Mouse (Mus musculus) B cell, adult 2 months (primary cell): ENCODE results near the gene Mical2.

ENCODE experiments used
- DNase-seq, 2 experiments: peaks; one replicate each; pipeline ENCODE4 v3.0.0; 2022

Gene Mical2

GRCm38 (mm10) chr7:112212921-112213721 is 12.5 kb upstream of the Mical2 start:
- no peak for DNase-seq

GRCm38 (mm10) chr7:112215871-112216270 is 9.8 kb upstream of the Mical2 start:
- DNase-seq, result no peak

- no peak for DNase-seq
Measured at GRCm38 (mm10) chr7:112216720-112217119, 8.9 kb upstream of the Mical2 start.

- DNase-seq, result no peak
Measured at GRCm38 (mm10) chr7:112217208-112217607, 8.4 kb upstream of the Mical2 start.

- DNase-seq, result no peak
Measured at GRCm38 (mm10) chr7:112222733-112223524, 2.7 kb upstream of the Mical2 start.

- no peak for DNase-seq
Measured at GRCm38 (mm10) chr7:112224854-112225253, 802 bp upstream of the Mical2 start.

GRCm38 (mm10) chr7:112226446-112227265 is 1.0 kb downstream of the Mical2 start:
- no peak for DNase-seq

- no peak for DNase-seq
Measured at GRCm38 (mm10) chr7:112227266-112227562, 1.6 kb downstream of the Mical2 start.

GRCm38 (mm10) chr7:112228827-112229498 is 3.3 kb downstream of the Mical2 start:
- no peak for DNase-seq

GRCm38 (mm10) chr7:112231731-112232130 is 6.1 kb downstream of the Mical2 start:
- DNase-seq, result no peak

GRCm38 (mm10) chr7:112233345-112234005 is 7.8 kb downstream of the Mical2 start:
- DNase-seq, result no peak

- DNase-seq, result no peak
Measured at GRCm38 (mm10) chr7:112234410-112234809, 8.8 kb downstream of the Mical2 start.

- no peak for DNase-seq
Measured at GRCm38 (mm10) chr7:112235493-112235892, 9.8 kb downstream of the Mical2 start.

GRCm38 (mm10) chr7:112237211-112237610 is 11.6 kb downstream of the Mical2 start:
- no peak for DNase-seq

- DNase-seq, result no peak
Measured at GRCm38 (mm10) chr7:112237868-112238267, 12.2 kb downstream of the Mical2 start.

GRCm38 (mm10) chr7:112238768-112239728 is 13.4 kb downstream of the Mical2 start:
- no peak for DNase-seq

GRCm38 (mm10) chr7:112240748-112241147 is 15.1 kb downstream of the Mical2 start:
- DNase-seq, result no peak

- no peak for DNase-seq
Measured at GRCm38 (mm10) chr7:112241211-112241944, 15.7 kb downstream of the Mical2 start.

- DNase-seq, result no peak
Measured at GRCm38 (mm10) chr7:112241945-112242329, 16.3 kb downstream of the Mical2 start.

- DNase-seq, result no peak
Measured at GRCm38 (mm10) chr7:112242587-112242986, 16.9 kb downstream of the Mical2 start.
